Mouse (Mus musculus) lung, adult 18-20 months (tissue): ENCODE data around the gene Hivep2.

Source experiments
- DNase-seq, 2 experiments: peaks; one replicate each; pipeline ENCODE4 v3.0.0; 2022; ENCODE audit warnings: mixed read lengths in 2 of 2

The Hivep2 gene

GRCm38 (mm10) chr10:14049686-14050085 lies 83.8 kb downstream of the Hivep2 start:
- DNase-seq: no peak

GRCm38 (mm10) chr10:14050586-14050985 lies 84.7 kb downstream of the Hivep2 start:
- no peak for DNase-seq

- no peak for DNase-seq
Measured at GRCm38 (mm10) chr10:14052109-14052689, 86.3 kb downstream of the Hivep2 start.

- no peak for DNase-seq
Measured at GRCm38 (mm10) chr10:14054860-14055259, 89.0 kb downstream of the Hivep2 start.

GRCm38 (mm10) chr10:14055533-14055981 lies 89.7 kb downstream of the Hivep2 start:
- DNase-seq: peak; percentile 24 to 48

- no peak for DNase-seq
Measured at GRCm38 (mm10) chr10:14056057-14056456, 90.2 kb downstream of the Hivep2 start.

- peak; percentile 41 to 63 for DNase-seq
Measured at GRCm38 (mm10) chr10:14056584-14057451, 90.9 kb downstream of the Hivep2 start.

GRCm38 (mm10) chr10:14057841-14058605 lies 92.1 kb downstream of the Hivep2 start:
- DNase-seq: no peak

GRCm38 (mm10) chr10:14058742-14059141 lies 92.9 kb downstream of the Hivep2 start:
- DNase-seq: no peak

GRCm38 (mm10) chr10:14059581-14059980 lies 93.7 kb downstream of the Hivep2 start:
- DNase-seq: no peak

GRCm38 (mm10) chr10:14060302-14060701 lies 94.4 kb downstream of the Hivep2 start:
- DNase-seq: no peak

GRCm38 (mm10) chr10:14063226-14063625 lies 97.4 kb downstream of the Hivep2 start:
- no peak for DNase-seq

- no peak for DNase-seq
Measured at GRCm38 (mm10) chr10:14064759-14065395, 99.0 kb downstream of the Hivep2 start.

GRCm38 (mm10) chr10:14067802-14068201 lies 101.9 kb downstream of the Hivep2 start:
- no peak for DNase-seq

GRCm38 (mm10) chr10:14070498-14071079 lies 104.7 kb downstream of the Hivep2 start:
- no peak for DNase-seq

- no peak for DNase-seq
Measured at GRCm38 (mm10) chr10:14072504-14072903, 106.6 kb downstream of the Hivep2 start.

GRCm38 (mm10) chr10:14075767-14076166 lies 109.9 kb downstream of the Hivep2 start:
- peak in 1 of 2 experiments; percentile 33 for DNase-seq

GRCm38 (mm10) chr10:14076880-14077279 lies 111.0 kb downstream of the Hivep2 start:
- no peak for DNase-seq

GRCm38 (mm10) chr10:14080830-14081229 lies 115.0 kb downstream of the Hivep2 start:
- no peak for DNase-seq

- no peak for DNase-seq
Measured at GRCm38 (mm10) chr10:14081824-14082223, 115.9 kb downstream of the Hivep2 start.

GRCm38 (mm10) chr10:14082275-14082674 lies 116.4 kb downstream of the Hivep2 start:
- DNase-seq: no peak

GRCm38 (mm10) chr10:14085241-14085659 lies 119.4 kb downstream of the Hivep2 start:
- DNase-seq: peak in 1 of 2 experiments; percentile 53
